Mouse (Mus musculus) bone marrow, adult 2 months (tissue): ENCODE results near the gene Rreb1. TPM values are rescaled to one million over a fixed set of nuclear protein-coding genes. Genes with fewer than 3 reads are reported as not detected.

ENCODE experiments used
- H3K27ac ChIP-seq: fragments of 200-500 bp; 2 replicates; pipeline ENCODE4 v1.5.1; 2012; ENCODE audit warnings: low read depth, mild to moderate bottlenecking, control low read depth, inconsistent platforms, low read length; ENCODE audit not compliant: control insufficient read depth, poor library complexity, insufficient read depth
- H3K4me1 ChIP-seq: fragments of 200-500 bp; 2 replicates; pipeline ENCODE4 v1.6.1; 2011; ENCODE audit warnings: low read length; ENCODE audit not compliant: control insufficient read depth, insufficient read depth
- H3K4me3 ChIP-seq: fragments of 200-500 bp; replicated peaks from 2 replicates; pipeline ENCODE3; 2011; ENCODE audit warnings: mild to moderate bottlenecking, low read depth, low read length, control low read depth; ENCODE audit not compliant: control insufficient read depth
- CTCF ChIP-seq: fragments of 200-500 bp; IDR thresholded peaks from 2 replicates; pipeline ENCODE4 v1.5.1; 2011; ENCODE audit warnings: low read length, control low read depth; ENCODE audit not compliant: control insufficient read depth, insufficient read depth
- POLR2A ChIP-seq: fragments of 200-500 bp; IDR thresholded peaks from 2 replicates; pipeline ENCODE4 v1.6.1; 2011; ENCODE audit warnings: low read depth, mild to moderate bottlenecking, control low read depth, low read length, borderline replicate concordance; ENCODE audit not compliant: control insufficient read depth
- WGBS: fragments of 180-500 bp; shearing (Covaris S2); methylation state at CpG from one replicate; pipeline ENCODE4 v1.1.7; 2018; 5-methylcytosine and 5-hydroxymethylcytosine counted together
- polyA plus RNA-seq: library from polyadenylated mRNA; stranded (reverse); fragments of >200 nt; gene quantifications from 2 replicates; pipeline ENCODE4 v1.2.4, GENCODE M21; 2011; ENCODE audit warnings: low replicate concordance; ENCODE audit not compliant: missing spikeins, insufficient read depth, insufficient read length

The Rreb1 gene
- polyA plus RNA-seq, 1 experiment, result 17.7 TPM

DNA sequence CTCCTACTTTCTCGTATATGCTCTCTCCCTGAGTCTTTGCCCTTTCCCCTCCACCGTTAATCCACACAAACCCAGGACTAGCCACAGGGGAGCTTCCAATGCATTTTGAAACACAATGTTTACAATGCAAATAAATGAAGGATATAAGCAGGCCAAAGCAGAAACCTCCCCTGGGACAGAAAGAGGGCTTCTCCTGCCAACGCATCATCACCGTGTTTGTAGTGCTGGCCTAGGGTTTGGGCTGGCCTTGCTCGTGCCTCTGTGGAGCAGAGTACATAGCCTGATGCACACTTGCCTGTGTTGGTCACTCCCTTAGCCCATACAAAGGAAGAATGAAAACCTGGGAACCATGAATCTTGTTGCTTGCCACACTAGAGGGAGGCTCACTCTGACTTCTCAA lies 162.4 kb downstream of the Rreb1 start:
- Histone ChIP-seq H3K4me1 (no peaks in the 10 kb centered on the region; the same call in 1 of the 2 replicates), H3K4me3 (no peak overlapping the region), H3K27ac (no peak overlapping the region)
- TF ChIP-seq CTCF (no peak), POLR2A (no peak)
- WGBS, result 88% methylated on average over 5 of the region's 5 CpGs

DNA sequence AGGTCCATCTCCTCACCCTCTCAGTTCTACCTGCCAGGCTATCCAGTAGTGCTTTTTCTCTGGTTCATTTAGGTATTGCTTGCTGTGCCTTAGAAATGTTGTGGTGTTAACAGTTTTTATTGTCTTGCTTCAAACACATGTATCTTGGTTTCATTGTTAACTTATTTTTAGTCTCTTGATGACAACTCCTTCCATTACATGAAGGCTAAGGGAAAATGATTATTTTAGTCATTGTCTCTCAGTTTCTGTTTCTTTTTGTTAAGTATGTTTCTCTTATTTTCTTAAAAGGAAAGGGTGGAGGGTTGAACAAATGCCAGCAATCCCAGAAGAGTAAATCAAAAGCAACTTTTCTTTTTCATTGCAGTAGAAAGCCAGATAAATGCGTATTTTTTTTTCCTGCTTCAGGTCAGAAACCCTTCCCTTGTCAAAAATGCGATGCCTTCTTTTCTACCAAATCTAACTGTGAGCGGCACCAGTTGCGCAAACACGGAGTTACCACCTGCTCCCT lies 163.0 kb downstream of the Rreb1 start:
- H3K27ac ChIP-seq, result no peak overlapping the region
- 89% methylated on average over 5 of the region's 5 CpGs for WGBS
- no peak for TF ChIP-seq CTCF
- TF ChIP-seq POLR2A, result no peak

DNA sequence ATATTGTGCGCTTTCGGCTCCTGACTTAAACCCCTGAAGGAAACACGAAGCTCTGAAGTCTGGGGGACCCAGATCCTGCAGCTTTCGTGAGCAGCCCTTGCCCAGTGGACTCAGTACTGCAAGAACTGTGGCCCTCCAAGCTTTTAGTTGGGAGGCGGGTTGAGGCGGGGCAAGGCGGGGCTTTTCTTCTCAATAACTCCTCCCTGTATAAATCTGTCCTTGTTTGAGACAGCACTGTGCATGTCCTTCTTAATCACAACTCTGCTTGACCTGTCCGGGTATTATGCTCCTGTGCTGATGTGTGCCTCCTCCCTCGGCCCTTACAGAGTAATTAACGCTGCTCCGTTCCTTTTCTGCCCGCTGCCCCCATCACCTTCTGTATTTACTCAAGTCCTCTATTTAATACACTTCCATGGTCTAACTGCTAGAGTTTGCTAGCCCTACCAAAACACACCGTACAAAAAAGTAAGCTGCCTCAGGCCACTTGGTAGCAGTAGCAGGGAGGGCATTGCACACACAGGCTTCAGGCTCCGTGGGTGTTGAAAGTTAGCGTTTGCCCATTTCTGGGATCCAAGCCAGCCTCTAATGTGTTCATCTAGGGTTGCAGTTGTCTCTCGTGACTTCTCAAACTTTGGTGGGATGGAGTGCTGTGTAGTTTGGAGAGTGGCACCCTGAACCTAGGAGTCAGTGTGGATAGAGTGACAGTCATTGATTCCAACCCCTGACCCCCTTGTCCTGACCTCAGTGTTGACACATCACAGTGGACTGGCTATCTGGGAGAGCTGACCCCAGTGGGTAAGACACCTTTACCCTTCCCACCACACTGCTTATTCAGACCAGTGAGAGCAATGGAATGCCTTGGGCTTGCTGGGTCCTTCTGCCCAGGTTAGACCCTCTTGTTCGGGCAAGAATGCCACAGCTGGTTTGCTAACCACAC lies 164.0 kb downstream of the Rreb1 start:
- 80% methylated on average over 17 of the region's 17 CpGs for WGBS
- Histone ChIP-seq H3K4me1 (no peaks in the 10 kb centered on the region; the same call in 1 of the 2 replicates), H3K4me3 (no peak overlapping the region), H3K27ac (no peak overlapping the region)
- TF ChIP-seq CTCF (no peak), POLR2A (no peak)

More for the DNA sequence above, 163.0 kb downstream of the Rreb1 start:
- Histone ChIP-seq H3K4me1 (no peaks in the 10 kb centered on the region; the same call in 1 of the 2 replicates), H3K4me3 (no peak overlapping the region)

DNA sequence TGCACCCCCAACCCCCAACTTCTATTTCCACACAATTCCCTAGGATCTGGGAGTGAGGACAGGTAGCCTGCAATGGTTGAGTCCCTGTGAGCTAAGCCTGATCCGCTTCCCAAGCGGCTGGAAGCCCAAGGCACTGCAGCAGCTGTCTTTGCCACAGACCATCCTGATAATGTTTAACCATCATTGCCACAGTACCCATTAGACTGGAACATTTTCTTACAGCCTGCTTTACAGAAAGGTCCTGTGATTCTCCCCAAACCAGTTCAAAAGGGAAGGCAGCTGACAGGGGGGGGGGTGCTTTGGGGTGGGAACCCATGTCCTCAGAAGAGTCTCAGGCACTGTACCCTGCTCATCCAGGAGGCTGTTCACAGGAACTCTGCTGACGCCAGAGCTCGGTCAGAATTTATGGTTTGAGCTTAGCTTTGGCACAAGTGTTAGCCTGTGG lies 164.7 kb downstream of the Rreb1 start:
- no peak overlapping the region for H3K4me3 ChIP-seq
- no peaks in the 10 kb centered on the region; the same call in 1 of the 2 replicates for H3K4me1 ChIP-seq
- no peak overlapping the region for H3K27ac ChIP-seq
- WGBS, result 73% methylated on average over 4 of the region's 4 CpGs
- no peak for TF ChIP-seq POLR2A
- TF ChIP-seq CTCF, result no peak

DNA sequence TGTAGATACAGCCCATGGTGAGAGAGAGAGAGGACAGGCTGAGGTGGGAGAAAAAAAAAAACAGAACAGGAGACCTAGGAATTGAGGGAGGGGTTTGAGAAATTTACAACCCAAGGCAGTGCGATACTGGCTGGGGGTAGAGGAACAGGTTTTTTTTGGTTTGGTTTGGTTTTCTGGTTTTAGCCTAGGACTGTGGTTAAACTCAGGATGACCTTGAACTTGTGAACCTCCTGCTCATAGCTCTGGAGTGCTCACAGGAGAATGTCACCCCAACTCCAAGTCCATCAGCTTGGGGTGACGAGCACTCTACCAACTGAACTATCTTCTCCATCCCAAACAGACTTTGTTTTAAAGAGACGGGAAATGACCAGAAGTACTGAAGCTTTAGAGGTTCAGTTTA lies 165.3 kb downstream of the Rreb1 start:
- no peak overlapping the region for H3K27ac ChIP-seq
- TF ChIP-seq CTCF, result no peak
- no peak for TF ChIP-seq POLR2A
- no peak overlapping the region for H3K4me3 ChIP-seq
- WGBS, result 88% methylated on average over 3 of the region's 3 CpGs
- no peaks in the 10 kb centered on the region; the same call in 1 of the 2 replicates for H3K4me1 ChIP-seq

DNA sequence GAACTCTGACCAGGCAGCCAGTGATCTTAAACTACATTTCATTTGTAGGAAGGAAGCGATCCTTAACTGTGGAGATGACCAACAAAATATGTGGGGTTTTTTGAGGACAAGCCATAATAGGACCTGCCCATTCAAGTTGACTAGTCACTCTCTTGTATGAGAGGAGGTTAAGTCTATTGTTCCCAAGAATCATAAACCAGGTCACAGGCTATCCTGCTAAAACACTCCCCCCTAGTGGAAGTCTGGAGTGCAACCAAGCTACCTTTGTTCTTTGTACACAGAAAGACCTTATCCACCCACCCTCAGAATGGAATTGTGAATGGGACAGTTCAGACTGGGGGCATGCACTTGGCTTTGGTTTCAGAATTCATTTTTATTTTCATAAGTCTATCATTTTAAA lies 166.1 kb downstream of the Rreb1 start:
- no peak for TF ChIP-seq CTCF
- no peak for TF ChIP-seq POLR2A
- Histone ChIP-seq H3K4me3 (no peak overlapping the region), H3K4me1 (no peaks in the 10 kb centered on the region; the same call in 1 of the 2 replicates), H3K27ac (no peak overlapping the region)
- 66% methylated on average over 1 of the region's 1 CpGs for WGBS

DNA sequence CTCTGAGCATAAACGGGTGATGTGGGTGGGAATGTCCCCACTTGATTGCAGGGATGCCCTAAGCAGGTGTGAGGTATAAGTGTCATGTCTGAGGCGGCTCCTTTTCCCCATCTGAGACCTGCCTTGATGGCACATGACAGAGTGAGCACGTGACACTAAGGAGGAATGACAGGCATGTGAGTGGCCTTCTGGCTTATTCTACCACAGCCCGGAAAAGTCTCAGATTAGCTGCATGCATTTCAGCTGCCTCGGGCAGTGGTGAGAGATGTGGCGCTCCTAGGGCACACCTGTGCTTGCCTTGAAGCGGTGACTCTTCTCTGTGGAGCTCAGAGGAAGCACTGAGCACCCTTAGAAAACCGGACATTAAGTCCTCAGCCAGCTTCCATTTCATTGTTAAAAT lies 167.2 kb downstream of the Rreb1 start:
- Histone ChIP-seq H3K4me1 (no peaks in the 10 kb centered on the region; the same call in 1 of the 2 replicates), H3K4me3 (no peak overlapping the region), H3K27ac (no peak overlapping the region)
- TF ChIP-seq CTCF (no peak), POLR2A (no peak)
- WGBS, result 87% methylated on average over 8 of the region's 8 CpGs

DNA sequence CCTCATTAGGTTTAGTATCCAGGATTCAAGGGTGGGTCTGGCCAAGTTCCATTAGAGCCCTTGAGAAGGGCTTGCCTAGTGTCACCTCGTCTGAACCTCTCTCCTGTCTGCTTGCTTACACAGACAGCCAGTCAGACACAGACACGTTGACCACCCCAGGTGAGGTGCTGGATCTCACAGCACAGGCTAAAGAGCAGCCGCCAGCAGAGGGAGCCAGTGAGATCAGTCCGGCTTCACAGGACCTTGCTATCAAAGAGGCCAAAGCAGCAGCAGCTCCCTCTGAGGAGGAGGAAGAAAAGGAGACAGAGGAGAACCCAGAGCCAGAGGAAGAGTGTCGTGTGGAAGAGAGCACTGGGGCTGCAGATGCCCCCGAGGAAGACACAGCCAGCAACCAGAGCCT lies 168.5 kb downstream of the Rreb1 start:
- TF ChIP-seq POLR2A (no peak), CTCF (peak; percentile 89)
- WGBS, result 25% methylated on average over 6 of the region's 6 CpGs
- Histone ChIP-seq H3K27ac (no peak overlapping the region), H3K4me3 (no peak overlapping the region), H3K4me1 (no peaks in the 10 kb centered on the region)

DNA sequence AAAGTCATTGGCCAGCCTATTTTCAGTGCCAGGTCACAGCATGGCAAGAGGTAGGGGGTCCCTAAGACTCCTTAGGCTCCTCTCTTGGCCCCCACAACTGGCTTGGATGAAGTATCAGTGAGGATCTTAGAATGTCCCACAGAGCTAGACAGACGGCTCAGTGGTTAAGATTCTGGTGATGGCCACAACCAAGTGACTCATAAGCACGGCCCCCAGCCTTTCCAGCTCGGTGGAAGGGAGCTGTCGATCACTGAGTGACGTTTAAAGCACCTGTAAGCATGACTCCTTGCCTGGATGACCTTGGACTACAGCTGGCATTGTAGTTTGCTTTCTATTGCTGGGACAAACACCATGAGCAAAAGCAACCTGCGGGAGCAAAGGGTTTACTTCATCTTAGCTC lies 174.8 kb downstream of the Rreb1 start:
- 73% methylated on average over 6 of the region's 6 CpGs for WGBS
- no peak overlapping the region for H3K27ac ChIP-seq
- H3K4me1 ChIP-seq, result no peaks in the 10 kb centered on the region; the same call in 1 of the 2 replicates
- TF ChIP-seq POLR2A (no peak), CTCF (no peak)
- H3K4me3 ChIP-seq, result no peak overlapping the region
